Mouse (Mus musculus): ENCODE results near the gene Arih1.

DNA sequence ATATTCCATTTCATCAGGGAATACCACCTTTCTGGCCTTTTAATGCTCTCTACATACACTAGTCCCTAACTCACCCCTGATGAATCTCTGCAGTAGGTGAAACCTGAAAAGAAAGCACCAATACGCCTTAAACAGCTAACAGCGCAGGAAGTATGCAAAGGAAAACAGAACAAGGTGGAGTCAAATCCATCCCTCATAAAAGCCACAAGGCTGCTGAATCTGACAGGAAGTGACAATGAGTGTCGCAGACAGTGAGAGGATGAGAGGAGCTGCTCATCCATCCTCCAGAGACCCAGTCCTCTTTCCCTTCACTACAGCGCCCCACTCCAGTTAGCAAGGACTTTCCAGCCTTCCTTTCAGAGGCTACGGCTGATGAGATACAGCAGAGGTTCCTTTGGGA, 148.0 kb downstream of the Arih1 start:
- TF ChIP-seq CTCF (IDR thresholded peaks at IDR 0.05; ENCODE audit: low read depth) (no peak), EP300 (IDR thresholded peaks at IDR 0.05; ENCODE audit: low read depth) (no peak)
